Mouse (Mus musculus): ENCODE data around the gene Trh.

- TF ChIP-seq ZNF384 (IDR thresholded peaks at IDR 0.05; ENCODE audit: low read depth, low read length) (no peak), ZC3H11A (IDR thresholded peaks at IDR 0.05; ENCODE audit: borderline replicate concordance, low read depth, low read length) (peak; percentile 100), MAFK (IDR thresholded peaks at IDR 0.05; ENCODE audit: insufficient read depth, low read depth, low read length) (no peak), HCFC1 (IDR thresholded peaks at IDR 0.05; ENCODE audit: borderline replicate concordance, insufficient read depth, low read length) (no peak), CHD2 (IDR thresholded peaks at IDR 0.05; ENCODE audit: low read depth, low read length) (no peak)
Measured at GRCm38 (mm10) chr6:92269019-92269418, 24.6 kb upstream of the Trh start.

Data from ES-E14 (cell line).